Mouse (Mus musculus) 416B (cell line): ENCODE measurements around the gene Myh11.

ENCODE experiments used
- DNase-seq: peaks from one replicate; pipeline ENCODE4 v3.0.0; 2011; ENCODE audit warnings: low read depth

Myh11 gene

GRCm38 (mm10) chr16:14265203-14265920, 25.8 kb downstream of the Myh11 start:
- DNase-seq = no peak

- DNase-seq = no peak
Measured at GRCm38 (mm10) chr16:14264504-14264903, 26.7 kb downstream of the Myh11 start.

GRCm38 (mm10) chr16:14263241-14263640, 27.9 kb downstream of the Myh11 start:
- no peak for DNase-seq

- DNase-seq = no peak
Measured at GRCm38 (mm10) chr16:14262410-14262809, 28.8 kb downstream of the Myh11 start.

GRCm38 (mm10) chr16:14258856-14259255, 32.3 kb downstream of the Myh11 start:
- no peak for DNase-seq

GRCm38 (mm10) chr16:14253586-14253985, 37.6 kb downstream of the Myh11 start:
- DNase-seq = no peak

- no peak for DNase-seq
Measured at GRCm38 (mm10) chr16:14252877-14253276, 38.3 kb downstream of the Myh11 start.

- DNase-seq = no peak
Measured at GRCm38 (mm10) chr16:14249913-14250312, 41.3 kb downstream of the Myh11 start.

- DNase-seq = peak; percentile 42
Measured at GRCm38 (mm10) chr16:14242553-14242952, 48.6 kb downstream of the Myh11 start.

- no peak for DNase-seq
Measured at GRCm38 (mm10) chr16:14242059-14242458, 49.1 kb downstream of the Myh11 start.

GRCm38 (mm10) chr16:14237100-14237723, 54.0 kb downstream of the Myh11 start:
- peak; percentile 83 for DNase-seq

GRCm38 (mm10) chr16:14215156-14215555, 76.0 kb downstream of the Myh11 start:
- DNase-seq = no peak

- DNase-seq = peak; percentile 33
Measured at GRCm38 (mm10) chr16:14198798-14199197, 92.4 kb downstream of the Myh11 start.

- peak; percentile 71 for DNase-seq
Measured at GRCm38 (mm10) chr16:14195427-14195826, 95.7 kb downstream of the Myh11 start.

- no peak for DNase-seq
Measured at GRCm38 (mm10) chr16:14194164-14194950, 96.8 kb downstream of the Myh11 start.

GRCm38 (mm10) chr16:14185516-14185915, 105.7 kb downstream of the Myh11 start:
- no peak for DNase-seq

GRCm38 (mm10) chr16:14183856-14184255, 107.3 kb downstream of the Myh11 start:
- no peak for DNase-seq

- no peak for DNase-seq
Measured at GRCm38 (mm10) chr16:14182360-14182759, 108.8 kb downstream of the Myh11 start.

- no peak for DNase-seq
Measured at GRCm38 (mm10) chr16:14180163-14180733, 110.9 kb downstream of the Myh11 start.

GRCm38 (mm10) chr16:14178041-14178440, 113.1 kb downstream of the Myh11 start:
- DNase-seq = peak; percentile 30

- no peak for DNase-seq
Measured at GRCm38 (mm10) chr16:14169706-14170105, 121.5 kb downstream of the Myh11 start.

- DNase-seq = no peak
Measured at GRCm38 (mm10) chr16:14166490-14166889, 124.7 kb downstream of the Myh11 start.

GRCm38 (mm10) chr16:14163731-14164130, 127.4 kb downstream of the Myh11 start:
- DNase-seq = peak; percentile 39
